Mouse (Mus musculus): Measurements from ENCODE around the gene Rbms3. TPM values are rescaled to one million over a fixed set of nuclear protein-coding genes. Genes with fewer than 3 reads are reported as not detected.

Gene Rbms3
- total and polyA plus RNA-seq, 2 experiments from 2014 or later, result 43.3 to 59.9 TPM

DNA sequence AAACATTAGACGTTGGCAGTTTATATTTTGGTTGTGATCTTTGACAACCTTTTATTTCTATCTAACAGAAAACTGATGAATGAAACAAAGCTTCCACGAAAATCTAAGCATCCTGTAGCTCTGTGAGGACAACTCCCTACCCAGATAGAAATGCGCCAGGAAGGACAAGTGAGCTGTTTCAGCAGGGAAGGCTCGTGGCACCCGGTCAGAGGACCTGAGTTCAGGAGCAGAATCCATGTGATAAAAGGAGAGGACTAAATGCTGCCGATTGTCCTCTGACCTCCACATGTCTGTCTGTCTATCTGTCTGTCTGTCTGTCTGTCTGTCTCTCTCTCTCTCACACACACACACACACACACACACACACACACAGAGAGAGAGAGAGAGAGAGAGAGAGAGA is 757.4 kb downstream of the Rbms3 start:
- no peaks in the 10 kb centered on the region for H3K36me3 ChIP-seq (ENCODE audit: insufficient read depth, low read length)
- no peaks in the 10 kb centered on the region for H3K9me3 ChIP-seq (ENCODE audit: low read length)
- no peak overlapping the region for H3K4me2 ChIP-seq (ENCODE audit: low read depth, low read length, poor library complexity, severe bottlenecking)
- ATAC-seq (ENCODE audit: low FRiP score), result no peak
- H3K9ac ChIP-seq (replicated peaks; ENCODE audit: low read length, poor library complexity, severe bottlenecking), result no peak overlapping the region
- no peaks in the 10 kb centered on the region for H3K27me3 ChIP-seq (ENCODE audit: insufficient read depth, low read length)
- WGBS, result 90% methylated on average over 6 of the region's 6 CpGs
- H3K4me3 ChIP-seq (ENCODE audit: low read depth, low read length), result no peak overlapping the region
- no peak overlapping the region for H3K27ac ChIP-seq (ENCODE audit: low read depth, low read length)
- no peak for DNase-seq (ENCODE audit: low spot score)
- no peak for TF ChIP-seq CTCF (IDR thresholded peaks at IDR 0.05)
- no peaks in the 10 kb centered on the region for H3K4me1 ChIP-seq (ENCODE audit: insufficient read depth, low read length)

DNA sequence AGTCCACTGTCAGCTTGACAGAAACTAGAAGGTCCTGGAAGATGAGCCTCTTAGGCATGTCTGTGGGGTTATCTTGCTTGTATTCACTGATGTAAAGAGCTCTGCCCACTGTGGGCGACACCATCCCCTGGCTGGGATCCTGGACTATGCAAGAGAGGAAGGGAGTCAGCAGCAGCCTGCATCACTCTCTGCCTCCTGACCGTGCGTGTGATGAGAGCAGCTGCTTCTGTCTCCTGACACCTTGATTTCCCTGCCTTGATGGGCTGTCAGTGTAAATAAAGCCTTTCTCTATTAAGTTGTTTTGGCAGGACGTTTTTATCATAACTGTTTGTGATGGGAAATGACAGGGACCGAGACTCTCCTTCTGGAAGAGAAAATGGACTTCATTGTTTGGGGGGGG is 758.1 kb downstream of the Rbms3 start:
- Histone ChIP-seq H3K9me3 (ENCODE audit: low read length) (no peaks in the 10 kb centered on the region), H3K4me3 (ENCODE audit: low read depth, low read length) (no peak overlapping the region), H3K4me2 (ENCODE audit: low read depth, low read length, poor library complexity, severe bottlenecking) (no peak overlapping the region), H3K36me3 (ENCODE audit: insufficient read depth, low read length) (no peaks in the 10 kb centered on the region), H3K9ac (replicated peaks; ENCODE audit: low read length, poor library complexity, severe bottlenecking) (no peak overlapping the region), H3K27ac (ENCODE audit: low read depth, low read length) (no peak overlapping the region), H3K4me1 (ENCODE audit: insufficient read depth, low read length) (no peaks in the 10 kb centered on the region), H3K27me3 (ENCODE audit: insufficient read depth, low read length) (no peaks in the 10 kb centered on the region)
- WGBS, result 89% methylated on average over 5 of the region's 5 CpGs
- no peak for TF ChIP-seq CTCF (IDR thresholded peaks at IDR 0.05)
- no peak for DNase-seq (ENCODE audit: low spot score)
- no peak for ATAC-seq (ENCODE audit: low FRiP score)

DNA sequence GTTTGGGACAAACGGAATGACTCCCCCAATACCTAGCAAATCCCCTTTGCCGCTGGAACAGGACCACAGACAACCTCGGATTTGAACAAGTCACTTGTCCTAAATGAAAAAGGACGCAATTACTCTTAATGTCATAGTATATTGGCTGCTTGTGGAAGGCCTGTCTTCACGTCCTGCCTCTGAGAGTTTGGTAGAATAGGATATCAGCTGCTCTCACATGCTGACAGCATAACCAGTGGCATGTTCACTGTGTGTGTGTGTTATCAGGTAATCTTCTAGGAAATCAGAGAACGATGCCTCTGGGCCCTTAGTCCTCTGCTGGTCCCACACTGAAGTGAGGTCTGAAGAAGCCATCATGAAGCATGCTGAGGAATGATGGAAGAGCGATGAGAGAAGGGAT is 763.7 kb downstream of the Rbms3 start:
- DNase-seq (ENCODE audit: low spot score) (no peak), ATAC-seq (ENCODE audit: low FRiP score) (no peak)
- WGBS, result 96% methylated on average over 7 of the region's 7 CpGs
- Histone ChIP-seq H3K4me2 (ENCODE audit: low read depth, low read length, poor library complexity, severe bottlenecking) (no peak overlapping the region), H3K4me3 (ENCODE audit: low read depth, low read length) (no peak overlapping the region), H3K9ac (replicated peaks; ENCODE audit: low read length, poor library complexity, severe bottlenecking) (no peak overlapping the region), H3K4me1 (ENCODE audit: insufficient read depth, low read length) (no peaks in the 10 kb centered on the region), H3K36me3 (ENCODE audit: insufficient read depth, low read length) (no peaks in the 10 kb centered on the region), H3K27me3 (ENCODE audit: insufficient read depth, low read length) (no peaks in the 10 kb centered on the region), H3K27ac (ENCODE audit: low read depth, low read length) (no peak overlapping the region), H3K9me3 (ENCODE audit: low read length) (0 out of 2 replicates have a peak, but pooled peaks cover 4% of the 10 kb centered on the region)
- no peak for TF ChIP-seq CTCF (IDR thresholded peaks at IDR 0.05)

DNA sequence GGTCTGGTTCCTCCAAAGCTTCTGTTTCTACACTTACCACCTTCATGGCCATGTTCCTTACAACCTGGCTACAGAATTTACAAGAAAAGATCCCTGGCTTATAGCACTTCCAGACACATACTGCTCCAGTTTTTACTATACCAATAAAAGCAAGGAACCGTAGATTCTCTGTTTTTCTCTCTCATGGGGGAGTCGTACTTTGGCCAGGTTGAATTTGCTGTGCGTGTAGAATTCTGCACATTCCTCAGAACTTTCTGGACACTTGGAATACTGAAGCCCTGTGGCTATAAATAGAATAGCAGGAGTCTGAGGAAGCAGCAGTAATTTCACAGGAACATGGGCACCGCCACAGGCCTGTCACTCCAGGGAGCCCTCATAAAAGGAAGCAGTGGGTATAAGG is 766.1 kb downstream of the Rbms3 start:
- no peak for TF ChIP-seq CTCF (IDR thresholded peaks at IDR 0.05)
- Histone ChIP-seq H3K9me3 (ENCODE audit: low read length) (0 out of 2 replicates have a peak, but pooled peaks cover 4% of the 10 kb centered on the region), H3K4me3 (ENCODE audit: low read depth, low read length) (no peak overlapping the region), H3K4me2 (ENCODE audit: low read depth, low read length, poor library complexity, severe bottlenecking) (no peak overlapping the region), H3K36me3 (ENCODE audit: insufficient read depth, low read length) (no peaks in the 10 kb centered on the region), H3K9ac (replicated peaks; ENCODE audit: low read length, poor library complexity, severe bottlenecking) (no peak overlapping the region), H3K27me3 (ENCODE audit: insufficient read depth, low read length) (no peaks in the 10 kb centered on the region), H3K27ac (ENCODE audit: low read depth, low read length) (no peak overlapping the region), H3K4me1 (ENCODE audit: insufficient read depth, low read length) (no peaks in the 10 kb centered on the region)
- peak; percentile 27 for DNase-seq (ENCODE audit: low spot score)
- ATAC-seq (ENCODE audit: low FRiP score), result no peak
- 53% methylated on average over 4 of the region's 4 CpGs for WGBS

DNA sequence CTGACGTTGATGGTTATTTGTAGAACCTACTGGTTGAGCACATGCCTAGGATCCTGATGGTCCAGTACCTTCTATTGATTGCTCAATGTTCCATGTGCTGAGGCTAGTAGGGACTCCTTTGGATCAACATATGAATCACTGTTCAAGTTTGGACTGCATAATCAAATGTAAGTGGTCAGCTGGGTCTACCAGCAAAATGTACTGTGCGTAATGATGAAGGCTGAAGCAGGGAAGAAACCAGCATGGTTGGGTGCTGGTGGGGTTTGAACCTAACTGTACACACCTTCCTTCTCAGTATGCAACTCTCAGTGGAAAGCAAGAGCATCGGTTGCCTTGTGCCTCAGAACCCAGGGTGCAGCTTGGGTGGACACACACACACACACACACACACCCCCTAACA is 767.4 kb downstream of the Rbms3 start:
- Histone ChIP-seq H3K27ac (ENCODE audit: low read depth, low read length) (no peak overlapping the region), H3K4me2 (ENCODE audit: low read depth, low read length, poor library complexity, severe bottlenecking) (no peak overlapping the region), H3K27me3 (ENCODE audit: insufficient read depth, low read length) (no peaks in the 10 kb centered on the region), H3K9ac (replicated peaks; ENCODE audit: low read length, poor library complexity, severe bottlenecking) (no peak overlapping the region), H3K36me3 (ENCODE audit: insufficient read depth, low read length) (no peaks in the 10 kb centered on the region), H3K4me1 (ENCODE audit: insufficient read depth, low read length) (no peaks in the 10 kb centered on the region), H3K4me3 (ENCODE audit: low read depth, low read length) (no peak overlapping the region), H3K9me3 (ENCODE audit: low read length) (0 out of 2 replicates have a peak, but pooled peaks cover 4% of the 10 kb centered on the region)
- WGBS, result 97% methylated on average over 3 of the region's 3 CpGs
- DNase-seq (ENCODE audit: low spot score) (no peak), ATAC-seq (ENCODE audit: low FRiP score) (no peak)
- no peak for TF ChIP-seq CTCF (IDR thresholded peaks at IDR 0.05)

DNA sequence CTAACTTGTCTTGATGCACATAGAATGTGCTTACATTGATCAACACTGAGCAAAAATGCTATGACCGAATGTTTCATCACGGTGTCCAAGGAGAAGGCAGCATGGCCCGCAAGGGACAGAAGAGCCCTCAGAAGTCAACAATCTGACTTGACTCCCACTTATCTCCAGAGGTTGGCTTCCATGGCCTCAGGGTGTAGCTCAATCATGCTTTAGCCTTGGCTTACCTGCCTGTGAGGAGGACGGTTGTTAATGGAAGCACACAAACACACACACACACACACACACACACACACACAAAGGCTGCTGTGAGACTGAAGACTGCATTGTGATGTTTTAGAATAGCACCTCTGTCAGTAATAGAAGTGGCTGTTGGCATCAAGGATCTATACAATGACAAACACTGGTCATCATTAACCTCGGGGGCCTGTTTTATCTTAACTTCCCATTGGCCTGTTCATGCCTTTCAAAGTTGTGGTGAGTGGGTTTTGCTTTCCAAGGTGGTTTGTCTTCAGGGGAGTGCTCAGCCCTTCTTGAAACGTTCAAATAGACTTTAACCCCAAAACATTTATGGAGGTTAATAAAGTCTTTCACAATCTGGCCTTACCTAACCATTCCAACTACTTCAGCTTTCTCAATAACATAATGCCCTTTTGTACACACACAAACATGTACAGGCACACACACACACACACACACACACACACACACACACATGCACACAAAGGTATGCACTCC is 771.7 kb downstream of the Rbms3 start:
- no peak overlapping the region for H3K9ac ChIP-seq (replicated peaks; ENCODE audit: low read length, poor library complexity, severe bottlenecking)
- H3K9me3 ChIP-seq (ENCODE audit: low read length), result no peaks in the 10 kb centered on the region
- ATAC-seq (ENCODE audit: low FRiP score), result no peak
- no peak overlapping the region for H3K4me2 ChIP-seq (ENCODE audit: low read depth, low read length, poor library complexity, severe bottlenecking)
- no peak overlapping the region for H3K4me3 ChIP-seq (ENCODE audit: low read depth, low read length)
- no peaks in the 10 kb centered on the region for H3K4me1 ChIP-seq (ENCODE audit: insufficient read depth, low read length)
- H3K27me3 ChIP-seq (ENCODE audit: insufficient read depth, low read length), result no peaks in the 10 kb centered on the region
- H3K36me3 ChIP-seq (ENCODE audit: insufficient read depth, low read length), result no peaks in the 10 kb centered on the region
- no peak for DNase-seq (ENCODE audit: low spot score)
- no peak overlapping the region for H3K27ac ChIP-seq (ENCODE audit: low read depth, low read length)
- WGBS, result 92% methylated on average over 6 of the region's 6 CpGs
- TF ChIP-seq CTCF (IDR thresholded peaks at IDR 0.05), result no peak

All from midbrain, postnatal 0 days (tissue).